Mouse (Mus musculus) kidney, adult 2 months (tissue): ENCODE results near the gene Asap2.
"Not testable (repeated sequence)": the region's sequence is repeated elsewhere in the genome, so short reads cannot be mapped to it uniquely, and the experiment has no call there.

Source experiments
- CTCF ChIP-seq: fragments of 200-500 bp; conservative IDR thresholded peaks from 2 replicates; pipeline ENCODE4 v1.5.1; 2011; ENCODE audit warnings: low read depth, mild to moderate bottlenecking, control low read depth, low read length, moderate library complexity, mixed read lengths; ENCODE audit not compliant: insufficient read depth, insufficient read length
- POLR2A ChIP-seq: fragments of 200-500 bp; IDR thresholded peaks from one replicate; pipeline ENCODE4 v1.6.1; 2011; ENCODE audit warnings: low read depth, low read length, control low read depth

DNA sequence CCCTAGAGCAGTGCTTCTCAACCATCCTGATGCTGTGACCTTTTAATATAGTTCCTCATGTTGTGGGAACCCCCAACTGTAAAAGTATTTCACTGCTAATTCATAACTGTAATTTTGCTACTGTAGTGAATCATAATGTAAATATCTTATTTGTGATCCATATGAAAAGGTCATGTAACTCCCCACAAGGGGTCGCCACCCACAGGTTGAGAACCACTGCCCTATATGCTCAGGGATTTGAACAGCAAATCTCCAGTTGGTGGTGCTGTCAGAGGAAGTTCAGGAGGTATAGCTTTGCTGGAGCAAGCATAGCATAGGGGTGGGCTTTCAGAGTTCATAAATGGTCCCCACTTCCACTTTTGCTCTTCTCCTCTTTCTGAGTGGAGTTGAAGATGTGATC, 99.9 kb downstream of the Asap2 start:
- 0 out of 2 replicates have a peak, but pooled peaks have one; percentile 6 for TF ChIP-seq CTCF
- not testable (repeated sequence) for TF ChIP-seq POLR2A
